Mouse (Mus musculus) right cerebral cortex, postnatal 14 days (tissue): Measurements from ENCODE around the gene Tefm.
"Not testable (repeated sequence)": the region's sequence is repeated elsewhere in the genome, so short reads cannot be mapped to it uniquely, and the experiment has no call there.

Source experiments
- DNase-seq: peaks from one replicate; pipeline ENCODE4 v3.0.0; 2022

The Tefm gene

GRCm38 (mm10) chr11:80155961-80156360 is 14.0 kb upstream of the Tefm start:
- DNase-seq: no peak

- DNase-seq: no peak
Measured at GRCm38 (mm10) chr11:80155541-80155940, 13.6 kb upstream of the Tefm start.

- DNase-seq: no peak
Measured at GRCm38 (mm10) chr11:80154501-80154900, 12.5 kb upstream of the Tefm start.

- DNase-seq: peak; percentile 74
Measured at GRCm38 (mm10) chr11:80153857-80154495, 12.0 kb upstream of the Tefm start, which contains the start of gene Adap2. Gene Adap2, plus strand, starts transcription at chr11:80154105.

- no peak for DNase-seq
Measured at GRCm38 (mm10) chr11:80152376-80152775, 10.4 kb upstream of the Tefm start.

GRCm38 (mm10) chr11:80151541-80151940 is 9.6 kb upstream of the Tefm start:
- DNase-seq: no peak

- no peak for DNase-seq
Measured at GRCm38 (mm10) chr11:80150566-80150965, 8.6 kb upstream of the Tefm start.

GRCm38 (mm10) chr11:80149412-80150023 is 7.5 kb upstream of the Tefm start:
- no peak for DNase-seq

GRCm38 (mm10) chr11:80148974-80149373 is 7.0 kb upstream of the Tefm start:
- not testable (repeated sequence) for DNase-seq

- DNase-seq: no peak
Measured at GRCm38 (mm10) chr11:80148313-80148712, 6.3 kb upstream of the Tefm start.

GRCm38 (mm10) chr11:80147748-80148147 is 5.8 kb upstream of the Tefm start:
- no peak for DNase-seq

GRCm38 (mm10) chr11:80145787-80146275 is 3.9 kb upstream of the Tefm start:
- DNase-seq: no peak

- no peak for DNase-seq
Measured at GRCm38 (mm10) chr11:80142872-80143271, 897 bp upstream of the Tefm start.

GRCm38 (mm10) chr11:80137773-80138172 is 4.2 kb downstream of the Tefm start:
- no peak for DNase-seq

- DNase-seq: no peak
Measured at GRCm38 (mm10) chr11:80136786-80137185, 5.2 kb downstream of the Tefm start.

- DNase-seq: no peak
Measured at GRCm38 (mm10) chr11:80135954-80136683, 5.9 kb downstream of the Tefm start.

- DNase-seq: no peak
Measured at GRCm38 (mm10) chr11:80134744-80135143, 7.2 kb downstream of the Tefm start.

GRCm38 (mm10) chr11:80132050-80132449 is 9.9 kb downstream of the Tefm start:
- DNase-seq: no peak

- no peak for DNase-seq
Measured at GRCm38 (mm10) chr11:80116411-80116810, 25.6 kb downstream of the Tefm start.

- DNase-seq: no peak
Measured at GRCm38 (mm10) chr11:80104407-80104806, 37.6 kb downstream of the Tefm start.

- DNase-seq: no peak
Measured at GRCm38 (mm10) chr11:80101298-80101697, 40.7 kb downstream of the Tefm start.

GRCm38 (mm10) chr11:80098444-80099056 is 43.4 kb downstream of the Tefm start:
- DNase-seq: no peak

- DNase-seq: no peak
Measured at GRCm38 (mm10) chr11:80090555-80091164, 51.3 kb downstream of the Tefm start.
